Mouse (Mus musculus) liver, embryonic 15.5 days (tissue): ENCODE data around the gene Rps2. TPM values are rescaled to one million over a fixed set of nuclear protein-coding genes. Genes with fewer than 3 reads are reported as not detected.
"Not testable (repeated sequence)": the region's sequence is repeated elsewhere in the genome, so short reads cannot be mapped to it uniquely, and the experiment has no call there.

ENCODE experiments used
- ATAC-seq: fragments of 200-750 bp; cut with Nextera tagmentation; 2 replicates; pipeline ENCODE4 v1.8.0; 2017; ENCODE audit warnings: moderate number of reproducible peaks, mild to moderate bottlenecking, moderate library complexity; ENCODE audit not compliant: insufficient read depth
- H3K27ac ChIP-seq: fragments of 300-500 bp; sonication (generic); replicated peaks from 2 replicates; pipeline ENCODE4 v1.5.1; 2015; ENCODE audit warnings: mild to moderate bottlenecking, inconsistent platforms
- H3K27me3 ChIP-seq: fragments of 300-500 bp; sonication (generic); 2 replicates; pipeline ENCODE4 v1.6.1; 2015; ENCODE audit warnings: mild to moderate bottlenecking, inconsistent platforms
- H3K36me3 ChIP-seq: fragments of 300-500 bp; sonication (generic); replicated peaks from 2 replicates; pipeline ENCODE4 v1.6.1; 2015; ENCODE audit warnings: moderate library complexity, mild to moderate bottlenecking, inconsistent platforms
- H3K4me1 ChIP-seq: fragments of 300-500 bp; sonication (generic); replicated peaks from 2 replicates; pipeline ENCODE4 v1.6.1; 2015; ENCODE audit warnings: inconsistent platforms
- H3K4me2 ChIP-seq: fragments of 300-500 bp; sonication (generic); 2 replicates; pipeline ENCODE4 v1.6.1; 2015; ENCODE audit warnings: moderate library complexity, mild to moderate bottlenecking, inconsistent platforms
- H3K4me3 ChIP-seq: fragments of 300-500 bp; sonication (generic); replicated peaks from 2 replicates; pipeline ENCODE4 v1.5.1; 2015; ENCODE audit warnings: mild to moderate bottlenecking, inconsistent platforms
- H3K9ac ChIP-seq: fragments of 300-500 bp; sonication (generic); 2 replicates; pipeline ENCODE4 v1.6.1; 2015; ENCODE audit warnings: moderate library complexity, mild to moderate bottlenecking, inconsistent platforms
- H3K9me3 ChIP-seq: fragments of 300-500 bp; sonication (generic); replicated peaks from 2 replicates; pipeline ENCODE4 v1.6.1; 2016; ENCODE audit warnings: inconsistent platforms
- WGBS: fragments of 180-500 bp; shearing (Covaris S2); methylation state at CpG from one replicate; pipeline ENCODE4 v1.1.7; 2015; ENCODE audit warnings: mixed read lengths; ENCODE audit not compliant: insufficient replicate concordance; 5-methylcytosine and 5-hydroxymethylcytosine counted together
- polyA plus RNA-seq: library from polyadenylated mRNA; unstranded; fragments of >200 nt; fragmentation: Nextera tagmentation; extraction: Ambion mirVana; gene quantifications from 2 replicates; pipeline ENCODE4 v1.2.1, GENCODE M21; 2015

Rps2 gene
- 1,043 and 1,068 TPM in 2 replicates for polyA plus RNA-seq

GRCm38 (mm10) chr17:24717943-24718342, at the start of gene Rps2, which contains the start of gene Rnf151:
Gene Rps2, plus strand, starts transcription at chr17:24718116.
Gene Rnf151, minus strand, starts transcription at chr17:24718063.
- Histone ChIP-seq H3K4me2 (peak within 1 kb of the TSS; percentile 89), H3K9ac (peak within 1 kb of the TSS; percentile 84), H3K4me3 (peak within 1 kb of the TSS; percentile 92), H3K4me1 (peaks cover 38% of the 10 kb centered on the region), H3K27me3 (no peaks in the 10 kb centered on the region), H3K27ac (0 out of 2 replicates have a peak within 1 kb of the TSS, but pooled peaks have one; percentile 25), H3K9me3 (no peaks in the 10 kb centered on the region), H3K36me3 (peaks cover 33% of the 10 kb centered on the region)
- 64% methylated on average over 4 of the region's 4 CpGs for WGBS
- no peak for ATAC-seq

- H3K9me3 ChIP-seq, H3K27me3 ChIP-seq, H3K36me3 ChIP-seq, ATAC-seq: not testable (repeated sequence)
- peak overlapping the region; percentile 89 for H3K4me2 ChIP-seq
- 0 out of 2 replicates have a peak overlapping the region, but pooled peaks have one; percentile 94 for H3K9ac ChIP-seq
- H3K4me1 ChIP-seq, result peaks cover 59% of the 10 kb centered on the region
- H3K27ac ChIP-seq, result peak overlapping the region; percentile 88
- 5% methylated on average over 15 of the region's 15 CpGs for WGBS
- H3K4me3 ChIP-seq, result peak overlapping the region; percentile 92
These were observed 48.7 kb upstream of the Rps2 start for GRCm38 (mm10) chr17:24669214-24669544.

- Histone ChIP-seq H3K4me1 (peaks cover 64% of the 10 kb centered on the region), H3K4me2 (peak within 1 kb of the TSS; percentile 89)
These were observed 48.2 kb upstream of the Rps2 start, which contains the start of gene Zfp598 for GRCm38 (mm10) chr17:24669545-24670245. Gene Zfp598, plus strand, starts transcription at chr17:24669687.

GRCm38 (mm10) chr17:24670246-24670844, 47.6 kb upstream of the Rps2 start:
- no peaks in the 10 kb centered on the region for H3K9me3 ChIP-seq
- 2% methylated on average over 8 of the region's 8 CpGs for WGBS
- 0 out of 2 replicates have a peak, but pooled peaks cover 5% of the 10 kb centered on the region for H3K27me3 ChIP-seq
- H3K4me2 ChIP-seq, result peak overlapping the region; percentile 89
- H3K9ac ChIP-seq, result peak overlapping the region; percentile 94
- peak overlapping the region; percentile 88 for H3K27ac ChIP-seq
- peaks cover 66% of the 10 kb centered on the region for H3K4me1 ChIP-seq
- 0 out of 2 replicates have a peak, but pooled peaks cover 3% of the 10 kb centered on the region for H3K36me3 ChIP-seq
- H3K4me3 ChIP-seq, result peak overlapping the region; percentile 92
- no peak for ATAC-seq

More at GRCm38 (mm10) chr17:24669545-24670245, 48.2 kb upstream of the Rps2 start, which contains the start of gene Zfp598:
- no peaks in the 10 kb centered on the region for H3K9me3 ChIP-seq
- 0 out of 2 replicates have a peak, but pooled peaks cover 3% of the 10 kb centered on the region for H3K36me3 ChIP-seq
- peak within 1 kb of the TSS; percentile 94 for H3K9ac ChIP-seq
- WGBS, result under 1% methylated on average over 79 of the region's 80 CpGs
- H3K27me3 ChIP-seq, result peaks cover 5% of the 10 kb centered on the region; the same call in 1 of the 2 replicates
- H3K4me3 ChIP-seq, result peak within 1 kb of the TSS; percentile 92
- peak; percentile 95 for ATAC-seq
- H3K27ac ChIP-seq, result peak within 1 kb of the TSS; percentile 88

- no peak for ATAC-seq
- Histone ChIP-seq H3K4me3 (peak overlapping the region; percentile 92), H3K4me2 (peak overlapping the region; percentile 89), H3K9me3 (no peaks in the 10 kb centered on the region), H3K36me3 (peaks cover 5% of the 10 kb centered on the region), H3K4me1 (peaks cover 71% of the 10 kb centered on the region), H3K9ac (peak overlapping the region; percentile 94), H3K27me3 (no peaks in the 10 kb centered on the region), H3K27ac (peak overlapping the region; percentile 88; the same call in 1 of the 2 replicates)
- WGBS, result 41% methylated on average over 5 of the region's 5 CpGs
These were observed 46.6 kb upstream of the Rps2 start for GRCm38 (mm10) chr17:24671346-24671745.

- Histone ChIP-seq H3K27me3 (no peaks in the 10 kb centered on the region), H3K27ac (peak overlapping the region; percentile 88), H3K4me2 (peak overlapping the region; percentile 89), H3K9me3 (no peaks in the 10 kb centered on the region), H3K4me1 (peaks cover 75% of the 10 kb centered on the region), H3K4me3 (peak overlapping the region; percentile 9; the same call in 1 of the 2 replicates), H3K36me3 (peaks cover 13% of the 10 kb centered on the region), H3K9ac (no peak overlapping the region)
- 9% methylated on average over 5 of the region's 5 CpGs for WGBS
- peak; percentile 20; the same call in 1 of the 2 replicates for ATAC-seq
These were observed 45.8 kb upstream of the Rps2 start for GRCm38 (mm10) chr17:24672141-24672540.

- Histone ChIP-seq H3K9me3 (no peaks in the 10 kb centered on the region), H3K4me2 (no peak overlapping the region), H3K27me3 (no peaks in the 10 kb centered on the region), H3K27ac (peak overlapping the region; percentile 33; the same call in 1 of the 2 replicates), H3K9ac (no peak overlapping the region), H3K4me1 (peaks cover 68% of the 10 kb centered on the region), H3K4me3 (no peak overlapping the region), H3K36me3 (peaks cover 34% of the 10 kb centered on the region)
- 53% methylated on average over 7 of the region's 7 CpGs for WGBS
- no peak for ATAC-seq
These were observed 43.6 kb upstream of the Rps2 start for GRCm38 (mm10) chr17:24674277-24674676.

GRCm38 (mm10) chr17:24676187-24676586, 41.7 kb upstream of the Rps2 start:
- peaks cover 53% of the 10 kb centered on the region for H3K36me3 ChIP-seq

GRCm38 (mm10) chr17:24676877-24677276, 41.0 kb upstream of the Rps2 start:
- no peak overlapping the region for H3K9ac ChIP-seq
- ATAC-seq, result no peak
- no peak overlapping the region for H3K4me3 ChIP-seq
- H3K9me3 ChIP-seq, result no peaks in the 10 kb centered on the region
- H3K4me2 ChIP-seq, result no peak overlapping the region
- peaks cover 48% of the 10 kb centered on the region for H3K4me1 ChIP-seq
- no peaks in the 10 kb centered on the region for H3K27me3 ChIP-seq
- 86% methylated on average over 5 of the region's 5 CpGs for WGBS
- peaks cover 58% of the 10 kb centered on the region for H3K36me3 ChIP-seq
- H3K27ac ChIP-seq, result no peak overlapping the region

More at GRCm38 (mm10) chr17:24676187-24676586, 41.7 kb upstream of the Rps2 start:
- Histone ChIP-seq H3K4me1 (peaks cover 54% of the 10 kb centered on the region), H3K27ac (no peak overlapping the region), H3K9me3 (no peaks in the 10 kb centered on the region), H3K9ac (no peak overlapping the region), H3K4me2 (no peak overlapping the region), H3K27me3 (no peaks in the 10 kb centered on the region), H3K4me3 (no peak overlapping the region)
- ATAC-seq, result no peak
- 57% methylated on average over 2 of the region's 2 CpGs for WGBS

GRCm38 (mm10) chr17:24677500-24678080, 40.3 kb upstream of the Rps2 start:
- no peak for ATAC-seq
- 78% methylated on average over 24 of the region's 24 CpGs for WGBS
- no peaks in the 10 kb centered on the region for H3K9me3 ChIP-seq
- peaks cover 40% of the 10 kb centered on the region for H3K4me1 ChIP-seq
- H3K27me3 ChIP-seq, result no peaks in the 10 kb centered on the region
- peaks cover 58% of the 10 kb centered on the region for H3K36me3 ChIP-seq
- H3K4me2 ChIP-seq, result no peak overlapping the region
- no peak overlapping the region for H3K27ac ChIP-seq
- no peak overlapping the region for H3K4me3 ChIP-seq
- no peak overlapping the region for H3K9ac ChIP-seq

GRCm38 (mm10) chr17:24686514-24686913, 31.4 kb upstream of the Rps2 start:
- H3K4me3 ChIP-seq, result peak overlapping the region; percentile 29; the same call in 1 of the 2 replicates
- WGBS, result 38% methylated on average over 16 of the region's 16 CpGs
- no peak overlapping the region for H3K9ac ChIP-seq
- H3K4me1 ChIP-seq, result peaks cover 30% of the 10 kb centered on the region
- H3K36me3 ChIP-seq, result peaks cover 2% of the 10 kb centered on the region
- peak overlapping the region; percentile 49 for H3K4me2 ChIP-seq
- H3K9me3 ChIP-seq, result no peaks in the 10 kb centered on the region
- H3K27ac ChIP-seq, result no peak overlapping the region
- H3K27me3 ChIP-seq, result peaks cover 51% of the 10 kb centered on the region
- ATAC-seq, result 0 out of 2 replicates have a peak, but pooled peaks have one; percentile 45
